Mouse (Mus musculus): ENCODE data around the gene Tex19.2.

DNA sequence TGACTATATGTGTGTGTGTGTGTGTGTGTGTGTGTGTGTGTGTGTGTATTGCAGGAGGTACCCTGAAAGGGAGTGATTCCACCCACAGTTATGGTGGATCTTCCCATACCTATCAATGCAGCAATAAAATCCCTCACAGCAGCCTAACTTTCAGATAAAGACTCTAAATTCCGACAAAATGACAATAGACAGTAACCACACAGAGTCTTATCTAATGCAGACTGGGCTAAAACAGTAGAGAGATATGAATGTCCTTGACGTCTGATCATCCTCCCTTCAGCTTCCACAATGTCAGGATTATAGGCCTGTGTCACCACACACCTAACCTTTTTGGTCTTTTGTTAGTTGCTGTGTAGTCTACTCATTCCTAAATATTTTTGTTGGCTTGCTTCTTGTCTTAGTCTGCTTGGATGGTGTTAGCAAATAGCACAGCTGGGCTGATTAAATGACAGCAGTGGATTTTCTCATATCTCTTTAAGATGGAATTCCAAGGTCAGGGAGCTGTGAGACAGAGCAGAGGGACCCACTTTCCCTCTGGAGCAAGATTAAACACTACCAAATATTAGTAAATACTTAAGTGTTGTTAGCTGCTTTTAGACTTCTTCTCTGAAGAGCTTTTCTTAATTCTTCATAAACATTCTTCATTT lies 3.7 kb upstream of the Tex19.2 start:
- no peak for TF ChIP-seq CTCF (conservative IDR thresholded peaks at IDR 0.05; ENCODE audit: low read length)
- no peak for TF ChIP-seq POU5F1 (IDR thresholded peaks at IDR 0.05; ENCODE audit: borderline replicate concordance, low read length)

Data from E14TG2a.4 (cell line).